Mouse (Mus musculus): Measurements from ENCODE around the gene Casq2. TPM values are rescaled to one million over a fixed set of nuclear protein-coding genes. Genes with fewer than 3 reads are reported as not detected.
A peak's percentile ranks its signal among the peaks of the same experiment; 100 is the strongest.

Casq2 gene
- polyA plus RNA-seq, 1 experiment from 2014 or later: 0.31 TPM

DNA sequence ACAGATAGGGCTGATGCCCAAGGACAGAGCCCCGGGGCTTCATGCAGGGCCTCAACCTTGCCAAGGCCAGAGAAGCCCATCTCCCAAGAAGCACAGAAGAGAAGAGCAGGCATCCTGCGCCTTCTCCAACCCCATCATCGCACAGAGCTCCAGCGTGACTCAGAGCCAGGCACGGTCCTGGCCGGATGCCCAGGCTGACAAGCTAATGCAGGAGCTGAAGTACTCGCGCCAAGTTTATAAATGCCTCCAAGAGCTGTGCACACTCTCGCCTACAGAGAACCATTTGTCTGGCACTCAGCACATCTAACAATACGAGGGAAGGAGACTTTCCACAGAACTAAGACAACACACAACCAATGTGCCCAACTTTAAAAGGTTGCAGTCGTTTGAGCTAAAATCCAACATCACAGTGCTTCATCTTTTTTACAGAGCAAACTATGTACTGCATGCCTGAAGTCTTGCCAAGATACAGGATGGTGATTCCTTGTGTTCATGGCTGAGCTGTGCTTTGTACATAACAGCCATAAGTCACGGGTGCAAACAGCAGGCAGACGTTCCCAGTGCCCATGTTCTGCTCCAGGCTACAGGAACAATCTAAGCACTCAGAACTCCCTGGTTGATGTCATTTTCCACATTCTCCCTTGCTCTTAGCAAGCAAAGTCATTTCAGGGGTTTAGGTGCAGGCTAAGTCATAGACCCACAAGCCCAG lies 83.1 kb downstream of the Casq2 start:
- ATAC-seq: peak; percentile 80
- Histone ChIP-seq H3K4me1 (replicated peaks) (peaks cover 17% of the 10 kb centered on the region), H3K9me3 (no peaks in the 10 kb centered on the region), H3K27ac (peak overlapping the region; percentile 52), H3K4me2 (replicated peaks) (no peak overlapping the region), H3K36me3 (no peaks in the 10 kb centered on the region), H3K4me3 (replicated peaks) (no peak overlapping the region), H3K27me3 (0 out of 2 replicates have a peak, but pooled peaks cover 3% of the 10 kb centered on the region), H3K9ac (replicated peaks) (no peak overlapping the region)
- 74% methylated on average over 13 of the region's 13 CpGs for WGBS

GRCm38 (mm10) chr3:102174118-102174865 lies 88.1 kb downstream of the Casq2 start:
- no peak overlapping the region for H3K9ac ChIP-seq (replicated peaks)
- no peak overlapping the region for H3K4me2 ChIP-seq (replicated peaks)
- no peaks in the 10 kb centered on the region for H3K36me3 ChIP-seq
- no peaks in the 10 kb centered on the region for H3K27me3 ChIP-seq
- 78% methylated on average over 8 of the region's 8 CpGs for WGBS
- no peaks in the 10 kb centered on the region for H3K9me3 ChIP-seq
- no peak for ATAC-seq
- no peaks in the 10 kb centered on the region; the same call in 1 of the 2 replicates for H3K4me1 ChIP-seq (replicated peaks)
- H3K4me3 ChIP-seq (replicated peaks): no peak overlapping the region
- H3K27ac ChIP-seq: no peak overlapping the region

DNA sequence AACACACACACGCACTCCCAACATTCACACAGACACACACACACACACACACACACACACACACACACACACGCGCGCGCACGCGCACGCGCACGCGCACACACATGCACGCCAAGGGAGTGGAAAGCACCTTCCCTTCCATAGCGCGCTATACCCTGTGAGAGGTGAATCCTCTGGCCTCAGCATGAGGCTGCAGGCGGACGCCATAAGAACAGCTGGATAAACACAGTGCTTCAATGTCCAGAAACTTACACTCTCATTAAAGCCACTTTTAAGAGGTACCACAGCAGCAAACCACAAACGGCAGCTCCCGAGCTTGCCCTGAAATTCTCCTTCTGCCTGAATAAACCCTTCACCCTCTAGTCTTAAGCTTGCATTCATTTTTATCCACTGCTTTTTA lies 89.5 kb downstream of the Casq2 start:
- Histone ChIP-seq H3K27me3 (no peaks in the 10 kb centered on the region), H3K27ac (no peak overlapping the region), H3K4me2 (replicated peaks) (no peak overlapping the region), H3K4me1 (replicated peaks) (no peaks in the 10 kb centered on the region), H3K9me3 (no peaks in the 10 kb centered on the region), H3K4me3 (replicated peaks) (no peak overlapping the region), H3K36me3 (no peaks in the 10 kb centered on the region), H3K9ac (replicated peaks) (no peak overlapping the region)
- ATAC-seq: no peak
- 91% methylated on average over 17 of the region's 18 CpGs for WGBS

GRCm38 (mm10) chr3:102176116-102176515 lies 89.9 kb downstream of the Casq2 start:
- Histone ChIP-seq H3K4me3 (replicated peaks) (no peak overlapping the region), H3K9ac (replicated peaks) (no peak overlapping the region), H3K9me3 (no peaks in the 10 kb centered on the region), H3K36me3 (no peaks in the 10 kb centered on the region), H3K4me1 (replicated peaks) (no peaks in the 10 kb centered on the region), H3K27ac (no peak overlapping the region), H3K4me2 (replicated peaks) (no peak overlapping the region), H3K27me3 (no peaks in the 10 kb centered on the region)
- WGBS: 94% methylated on average over 5 of the region's 5 CpGs
- ATAC-seq: no peak

- Histone ChIP-seq H3K27ac (no peak overlapping the region), H3K36me3 (0 out of 2 replicates have a peak, but pooled peaks cover 3% of the 10 kb centered on the region), H3K4me1 (replicated peaks) (no peaks in the 10 kb centered on the region), H3K27me3 (no peaks in the 10 kb centered on the region), H3K4me2 (replicated peaks) (no peak overlapping the region), H3K9me3 (no peaks in the 10 kb centered on the region), H3K4me3 (replicated peaks) (no peak overlapping the region), H3K9ac (replicated peaks) (no peak overlapping the region)
- WGBS: 97% methylated on average over 12 of the region's 12 CpGs
- no peak for ATAC-seq
Observed at GRCm38 (mm10) chr3:102177837-102178615, 91.8 kb downstream of the Casq2 start.

- Histone ChIP-seq H3K27ac (no peak overlapping the region), H3K4me2 (replicated peaks) (no peak overlapping the region), H3K27me3 (no peaks in the 10 kb centered on the region), H3K9me3 (no peaks in the 10 kb centered on the region), H3K4me1 (replicated peaks) (no peaks in the 10 kb centered on the region), H3K4me3 (replicated peaks) (no peak overlapping the region), H3K36me3 (0 out of 2 replicates have a peak, but pooled peaks cover 3% of the 10 kb centered on the region), H3K9ac (replicated peaks) (no peak overlapping the region)
- no peak for ATAC-seq
- WGBS: 57% methylated on average over 4 of the region's 4 CpGs
Observed at GRCm38 (mm10) chr3:102179869-102180268, 93.7 kb downstream of the Casq2 start.

DNA sequence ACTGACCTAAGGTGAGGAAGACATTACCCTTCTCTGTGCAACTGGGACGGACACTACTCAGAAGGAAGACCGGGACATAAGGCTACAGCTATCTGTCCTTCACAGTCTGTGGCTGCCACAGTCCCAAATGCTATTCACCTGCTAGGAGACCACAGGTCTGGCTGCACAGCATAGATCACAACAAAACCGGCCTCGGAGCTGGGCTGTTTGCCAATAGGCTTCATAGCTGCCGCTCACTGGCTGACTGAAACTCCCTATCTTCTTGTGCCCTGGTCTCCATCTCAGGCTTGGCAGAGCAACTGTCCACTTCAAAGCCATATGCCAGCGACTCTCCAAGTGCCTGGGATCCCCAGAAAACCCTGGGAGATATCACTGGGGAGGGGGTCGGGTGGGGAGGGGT lies 94.5 kb downstream of the Casq2 start:
- Histone ChIP-seq H3K27ac (no peak overlapping the region), H3K27me3 (no peaks in the 10 kb centered on the region), H3K4me1 (replicated peaks) (no peaks in the 10 kb centered on the region), H3K9ac (replicated peaks) (no peak overlapping the region), H3K4me3 (replicated peaks) (no peak overlapping the region), H3K36me3 (peaks cover 6% of the 10 kb centered on the region; the same call in 1 of the 2 replicates), H3K4me2 (replicated peaks) (no peak overlapping the region), H3K9me3 (0 out of 2 replicates have a peak, but pooled peaks cover under 1% of the 10 kb centered on the region)
- WGBS: 87% methylated on average over 7 of the region's 7 CpGs
- no peak for ATAC-seq

- Histone ChIP-seq H3K4me3 (replicated peaks) (no peak overlapping the region), H3K27ac (no peak overlapping the region), H3K27me3 (no peaks in the 10 kb centered on the region), H3K4me1 (replicated peaks) (no peaks in the 10 kb centered on the region), H3K9me3 (peaks cover 5% of the 10 kb centered on the region; the same call in 1 of the 2 replicates), H3K4me2 (replicated peaks) (no peak overlapping the region), H3K9ac (replicated peaks) (no peak overlapping the region), H3K36me3 (peaks cover 8% of the 10 kb centered on the region; the same call in 1 of the 2 replicates)
- no peak for ATAC-seq
- WGBS: 88% methylated on average over 4 of the region's 4 CpGs
Observed at GRCm38 (mm10) chr3:102181191-102181590, 95.0 kb downstream of the Casq2 start.

- Histone ChIP-seq H3K4me3 (replicated peaks) (no peak overlapping the region), H3K27ac (no peak overlapping the region), H3K4me2 (replicated peaks) (no peak overlapping the region), H3K4me1 (replicated peaks) (no peaks in the 10 kb centered on the region), H3K27me3 (peaks cover 2% of the 10 kb centered on the region; the same call in 1 of the 2 replicates), H3K9ac (replicated peaks) (no peak overlapping the region), H3K9me3 (peaks cover 6% of the 10 kb centered on the region; the same call in 1 of the 2 replicates), H3K36me3 (peaks cover 8% of the 10 kb centered on the region; the same call in 1 of the 2 replicates)
- ATAC-seq: no peak
- whole genome bisulfite sequencing: 85% methylated on average over 2 of the region's 2 CpGs
Observed at GRCm38 (mm10) chr3:102182601-102183000, 96.4 kb downstream of the Casq2 start.

- ATAC-seq: no peak
- Histone ChIP-seq H3K4me3 (replicated peaks) (no peak overlapping the region), H3K4me2 (replicated peaks) (no peak overlapping the region), H3K27me3 (peaks cover 9% of the 10 kb centered on the region), H3K27ac (no peak overlapping the region), H3K36me3 (peaks cover 8% of the 10 kb centered on the region; the same call in 1 of the 2 replicates), H3K9ac (replicated peaks) (no peak overlapping the region), H3K4me1 (replicated peaks) (peaks cover 7% of the 10 kb centered on the region), H3K9me3 (peaks cover 6% of the 10 kb centered on the region; the same call in 1 of the 2 replicates)
- WGBS: 83% methylated on average over 5 of the region's 5 CpGs
Observed at GRCm38 (mm10) chr3:102184721-102185120, 98.5 kb downstream of the Casq2 start.

- H3K36me3 ChIP-seq: peaks cover 4% of the 10 kb centered on the region; the same call in 1 of the 2 replicates
- no peak overlapping the region for H3K9ac ChIP-seq (replicated peaks)
- 86% methylated on average over 4 of the region's 4 CpGs for WGBS
- peaks cover 6% of the 10 kb centered on the region; the same call in 1 of the 2 replicates for H3K9me3 ChIP-seq
- H3K4me3 ChIP-seq (replicated peaks): no peak overlapping the region
- no peak for ATAC-seq
- peaks cover 27% of the 10 kb centered on the region for H3K27me3 ChIP-seq
- H3K4me1 ChIP-seq (replicated peaks): peaks cover 14% of the 10 kb centered on the region
- H3K27ac ChIP-seq: no peak overlapping the region
- H3K4me2 ChIP-seq (replicated peaks): no peak overlapping the region
Observed at GRCm38 (mm10) chr3:102187401-102187800, 101.2 kb downstream of the Casq2 start.

Measured in midbrain, embryonic 13.5 days (tissue).